Mouse (Mus musculus) layer of hippocampus, postnatal 14 days (tissue): Measurements from ENCODE around the gene Carns1. TPM values are rescaled to one million over a fixed set of nuclear protein-coding genes. Genes with fewer than 3 reads are reported as not detected.

Experiments used
- DNase-seq, 2 experiments: peaks; one replicate each; pipeline ENCODE4 v3.0.0; 2021 to 2022; ENCODE audit warnings: low spot score in 2 of 2, mixed read lengths in 1 of 2
- total RNA-seq, 2 experiments: library from RNA; stranded (reverse); gene quantifications; 2 replicates each; pipeline ENCODE4 v1.2.3; 2021

The Carns1 gene
- total RNA-seq, 2 experiments from 2014 or later, result 4.0 to 4.9 TPM

GRCm38 (mm10) chr19:4203148-4203547 lies 27.9 kb upstream of the Carns1 start:
- DNase-seq, result no peak

- no peak for DNase-seq
Observed at GRCm38 (mm10) chr19:4202149-4202548, 26.9 kb upstream of the Carns1 start.

- peak; percentile 89 to 96 for DNase-seq
Observed at GRCm38 (mm10) chr19:4201291-4201909, 26.1 kb upstream of the Carns1 start, which contains the start of gene Rad9a. Gene Rad9a, minus strand, starts transcription at chr19:4201662.

GRCm38 (mm10) chr19:4197180-4197579 lies 21.9 kb upstream of the Carns1 start:
- DNase-seq, result no peak

GRCm38 (mm10) chr19:4196548-4196947 lies 21.3 kb upstream of the Carns1 start:
- DNase-seq, result no peak

- no peak for DNase-seq
Observed at GRCm38 (mm10) chr19:4196048-4196447, 20.8 kb upstream of the Carns1 start.

- peak in 1 of 2 experiments; percentile 55 for DNase-seq
Observed at GRCm38 (mm10) chr19:4194776-4195650, 19.7 kb upstream of the Carns1 start.

- no peak for DNase-seq
Observed at GRCm38 (mm10) chr19:4194021-4194724, 18.9 kb upstream of the Carns1 start.

- DNase-seq, result no peak
Observed at GRCm38 (mm10) chr19:4193129-4193528, 17.9 kb upstream of the Carns1 start.

GRCm38 (mm10) chr19:4192251-4192985 lies 17.1 kb upstream of the Carns1 start:
- no peak for DNase-seq

GRCm38 (mm10) chr19:4191528-4192250 lies 16.4 kb upstream of the Carns1 start, which contains the start of gene Ppp1ca:
Gene Ppp1ca, plus strand, starts transcription at chr19:4192065.
- DNase-seq, result peak; percentile 87 to 93

- DNase-seq, result no peak
Observed at GRCm38 (mm10) chr19:4190831-4191334, 15.6 kb upstream of the Carns1 start, which contains the start of gene Tbc1d10c. Gene Tbc1d10c, minus strand, starts transcription at chr19:4191284.

- DNase-seq, result no peak
Observed at GRCm38 (mm10) chr19:4189051-4189620, 13.9 kb upstream of the Carns1 start.

GRCm38 (mm10) chr19:4187303-4187702 lies 12.0 kb upstream of the Carns1 start:
- no peak for DNase-seq

- DNase-seq, result no peak
Observed at GRCm38 (mm10) chr19:4184976-4185975, 10.0 kb upstream of the Carns1 start.

- DNase-seq, result no peak
Observed at GRCm38 (mm10) chr19:4183689-4184088, 8.4 kb upstream of the Carns1 start.

- peak in 1 of 2 experiments; percentile 76 for DNase-seq
Observed at GRCm38 (mm10) chr19:4181892-4182291, 6.6 kb upstream of the Carns1 start.

- DNase-seq, result no peak
Observed at GRCm38 (mm10) chr19:4180411-4180810, 5.1 kb upstream of the Carns1 start.
